Mouse (Mus musculus) stomach, embryonic 16.5 days (tissue): ENCODE data around the gene Emilin2. TPM values are rescaled to one million over a fixed set of nuclear protein-coding genes. Genes with fewer than 3 reads are reported as not detected.

Source experiments
- ATAC-seq: fragments of 200-750 bp; cut with Nextera tagmentation; 2 replicates; pipeline ENCODE4 v1.8.0; 2017; ENCODE audit warnings: moderate number of reproducible peaks, moderate TSS enrichment; ENCODE audit not compliant: insufficient read depth, low FRiP score
- H3K27ac ChIP-seq: fragments of 300-500 bp; sonication (generic); 2 replicates; pipeline ENCODE4 v1.5.1; 2014; ENCODE audit warnings: low read length
- H3K27me3 ChIP-seq: fragments of 300-500 bp; sonication (generic); 2 replicates; pipeline ENCODE4 v1.6.1; 2014; ENCODE audit warnings: low read length, control low read depth, mixed read lengths; ENCODE audit not compliant: control insufficient read depth, insufficient read depth
- H3K36me3 ChIP-seq: fragments of 300-500 bp; sonication (generic); 2 replicates; pipeline ENCODE4 v1.6.1; 2014; ENCODE audit warnings: low read length; ENCODE audit not compliant: control insufficient read depth, insufficient read depth
- H3K4me1 ChIP-seq: fragments of 300-500 bp; sonication (generic); 2 replicates; pipeline ENCODE4 v1.6.1; 2014; ENCODE audit warnings: low read length, control low read depth, mixed read lengths; ENCODE audit not compliant: control insufficient read depth, insufficient read depth
- H3K4me2 ChIP-seq: fragments of 300-500 bp; sonication (generic); 2 replicates; pipeline ENCODE4 v1.6.1; 2014; ENCODE audit warnings: low read depth, low read length, mixed read lengths
- H3K4me3 ChIP-seq: fragments of 300-500 bp; sonication (generic); replicated peaks from 2 replicates; pipeline ENCODE4 v1.5.1; 2014; ENCODE audit warnings: mild to moderate bottlenecking, low read length
- H3K9ac ChIP-seq: fragments of 300-500 bp; sonication (generic); 2 replicates; pipeline ENCODE4 v1.6.1; 2014; ENCODE audit warnings: low read length
- H3K9me3 ChIP-seq: fragments of 300-500 bp; sonication (generic); replicated peaks from 2 replicates; pipeline ENCODE4 v1.6.1; 2016; ENCODE audit warnings: low read length, control low read depth; ENCODE audit not compliant: control insufficient read depth
- WGBS: fragments of 180-500 bp; shearing (Covaris S2); extraction: QIAGEN DNeasy Blood & Tissue Kit; methylation state at CpG from one replicate; pipeline ENCODE4 v1.1.7; 2014; 5-methylcytosine and 5-hydroxymethylcytosine counted together
- polyA plus RNA-seq: library from polyadenylated mRNA; unstranded; fragments of >200 nt; fragmentation: Nextera tagmentation; extraction: Ambion mirVana; gene quantifications from 2 replicates; pipeline ENCODE4 v1.2.1, GENCODE M21; 2015

Gene Emilin2
- polyA plus RNA-seq, 1 experiment from 2014 or later: 4.5 TPM

- Histone ChIP-seq H3K27ac (no peak overlapping the region), H3K4me2 (no peak overlapping the region), H3K4me1 (no peaks in the 10 kb centered on the region), H3K4me3 (no peak overlapping the region), H3K27me3 (no peaks in the 10 kb centered on the region), H3K36me3 (no peaks in the 10 kb centered on the region), H3K9me3 (no peaks in the 10 kb centered on the region), H3K9ac (no peak overlapping the region)
- 75% methylated on average over 5 of the region's 5 CpGs for WGBS
- no peak for ATAC-seq
Measured at GRCm38 (mm10) chr17:71223676-71224075, 88.1 kb downstream of the Emilin2 start.

GRCm38 (mm10) chr17:71221383-71221782 is 90.4 kb downstream of the Emilin2 start:
- H3K9me3 ChIP-seq: no peaks in the 10 kb centered on the region
- H3K9ac ChIP-seq: no peak overlapping the region
- WGBS: 80% methylated on average over 3 of the region's 3 CpGs
- H3K27ac ChIP-seq: no peak overlapping the region
- no peak for ATAC-seq
- no peaks in the 10 kb centered on the region for H3K4me1 ChIP-seq
- no peak overlapping the region for H3K4me3 ChIP-seq
- no peaks in the 10 kb centered on the region for H3K36me3 ChIP-seq
- H3K27me3 ChIP-seq: no peaks in the 10 kb centered on the region
- H3K4me2 ChIP-seq: no peak overlapping the region

GRCm38 (mm10) chr17:71217111-71217685 is 94.6 kb downstream of the Emilin2 start:
- H3K27me3 ChIP-seq: no peaks in the 10 kb centered on the region
- H3K36me3 ChIP-seq: no peaks in the 10 kb centered on the region
- H3K4me1 ChIP-seq: no peaks in the 10 kb centered on the region
- no peak overlapping the region for H3K9ac ChIP-seq
- no peak overlapping the region for H3K27ac ChIP-seq
- no peak for ATAC-seq
- no peaks in the 10 kb centered on the region for H3K9me3 ChIP-seq
- WGBS: 83% methylated on average over 5 of the region's 5 CpGs
- no peak overlapping the region for H3K4me3 ChIP-seq
- no peak overlapping the region for H3K4me2 ChIP-seq

GRCm38 (mm10) chr17:71216263-71216662 is 95.5 kb downstream of the Emilin2 start:
- no peak for ATAC-seq
- no peaks in the 10 kb centered on the region for H3K36me3 ChIP-seq
- H3K9ac ChIP-seq: no peak overlapping the region
- no peak overlapping the region for H3K27ac ChIP-seq
- H3K9me3 ChIP-seq: no peaks in the 10 kb centered on the region
- H3K4me2 ChIP-seq: no peak overlapping the region
- 83% methylated on average over 2 of the region's 2 CpGs for WGBS
- peaks cover 4% of the 10 kb centered on the region; the same call in 1 of the 2 replicates for H3K4me1 ChIP-seq
- no peaks in the 10 kb centered on the region for H3K27me3 ChIP-seq
- H3K4me3 ChIP-seq: no peak overlapping the region

GRCm38 (mm10) chr17:71215241-71215839 is 96.4 kb downstream of the Emilin2 start:
- H3K4me2 ChIP-seq: no peak overlapping the region
- H3K4me3 ChIP-seq: no peak overlapping the region
- no peak overlapping the region for H3K27ac ChIP-seq
- H3K9ac ChIP-seq: no peak overlapping the region
- no peak for ATAC-seq
- 66% methylated on average over 2 of the region's 2 CpGs for WGBS
- H3K27me3 ChIP-seq: no peaks in the 10 kb centered on the region
- peaks cover 4% of the 10 kb centered on the region; the same call in 1 of the 2 replicates for H3K4me1 ChIP-seq
- H3K36me3 ChIP-seq: no peaks in the 10 kb centered on the region
- no peaks in the 10 kb centered on the region for H3K9me3 ChIP-seq

- no peaks in the 10 kb centered on the region for H3K27me3 ChIP-seq
- H3K27ac ChIP-seq: no peak overlapping the region
- H3K4me1 ChIP-seq: peaks cover 4% of the 10 kb centered on the region; the same call in 1 of the 2 replicates
Measured at GRCm38 (mm10) chr17:71214514-71215240, 97.1 kb downstream of the Emilin2 start.

GRCm38 (mm10) chr17:71213666-71214065 is 98.1 kb downstream of the Emilin2 start:
- no peak for ATAC-seq
- WGBS: 73% methylated on average over 1 of the region's 1 CpGs
- Histone ChIP-seq H3K27me3 (no peaks in the 10 kb centered on the region), H3K9ac (no peak overlapping the region), H3K4me2 (no peak overlapping the region), H3K36me3 (no peaks in the 10 kb centered on the region), H3K4me3 (no peak overlapping the region), H3K9me3 (no peaks in the 10 kb centered on the region), H3K4me1 (peaks cover 4% of the 10 kb centered on the region; the same call in 1 of the 2 replicates), H3K27ac (no peak overlapping the region)

More at GRCm38 (mm10) chr17:71214514-71215240, 97.1 kb downstream of the Emilin2 start:
- no peak overlapping the region for H3K9ac ChIP-seq
- WGBS: 70% methylated on average over 17 of the region's 17 CpGs
- H3K4me3 ChIP-seq: no peak overlapping the region
- H3K4me2 ChIP-seq: no peak overlapping the region
- ATAC-seq: no peak
- no peaks in the 10 kb centered on the region for H3K9me3 ChIP-seq
- no peaks in the 10 kb centered on the region for H3K36me3 ChIP-seq

GRCm38 (mm10) chr17:71211962-71212646 is 99.7 kb downstream of the Emilin2 start:
- peaks cover 4% of the 10 kb centered on the region; the same call in 1 of the 2 replicates for H3K4me1 ChIP-seq
- ATAC-seq: peak; percentile 47; the same call in 1 of the 2 replicates
- no peak overlapping the region for H3K4me2 ChIP-seq
- H3K9me3 ChIP-seq: no peaks in the 10 kb centered on the region
- no peaks in the 10 kb centered on the region for H3K36me3 ChIP-seq
- no peak overlapping the region for H3K4me3 ChIP-seq
- no peaks in the 10 kb centered on the region for H3K27me3 ChIP-seq
- WGBS: 68% methylated on average over 6 of the region's 6 CpGs
- no peak overlapping the region for H3K9ac ChIP-seq
- no peak overlapping the region for H3K27ac ChIP-seq

- Histone ChIP-seq H3K4me1 (peaks cover 7% of the 10 kb centered on the region; the same call in 1 of the 2 replicates), H3K27ac (no peak overlapping the region), H3K9ac (no peak overlapping the region), H3K4me2 (no peak overlapping the region), H3K36me3 (no peaks in the 10 kb centered on the region), H3K4me3 (no peak overlapping the region), H3K27me3 (no peaks in the 10 kb centered on the region), H3K9me3 (no peaks in the 10 kb centered on the region)
- no peak for ATAC-seq
- 75% methylated on average over 3 of the region's 3 CpGs for WGBS
Measured at GRCm38 (mm10) chr17:71209936-71210335, 101.8 kb downstream of the Emilin2 start.
